Mouse (Mus musculus) heart, embryonic 12.5 days (tissue): ENCODE results near the gene Calm3. TPM values are rescaled to one million over a fixed set of nuclear protein-coding genes. Genes with fewer than 3 reads are reported as not detected.
"Not testable (repeated sequence)": the region's sequence is repeated elsewhere in the genome, so short reads cannot be mapped to it uniquely, and the experiment has no call there.

Experiments
- ATAC-seq: fragments of 200-750 bp; cut with Nextera tagmentation; 2 replicates; pipeline ENCODE4 v1.8.0; 2017; ENCODE audit warnings: moderate TSS enrichment, moderate library complexity; ENCODE audit not compliant: insufficient number of reproducible peaks, low FRiP score
- H3K27ac ChIP-seq: fragments of 300-500 bp; sonication (generic); 2 replicates; pipeline ENCODE4 v1.5.1; 2016; ENCODE audit warnings: mild to moderate bottlenecking, moderate library complexity; ENCODE audit not compliant: poor library complexity, severe bottlenecking
- H3K27me3 ChIP-seq: fragments of 300-500 bp; sonication (generic); replicated peaks from 2 replicates; pipeline ENCODE4 v1.6.1; 2016; ENCODE audit warnings: mild to moderate bottlenecking, moderate library complexity
- H3K36me3 ChIP-seq: fragments of 300-500 bp; sonication (generic); 2 replicates; pipeline ENCODE4 v1.6.1; 2016; ENCODE audit warnings: mild to moderate bottlenecking, moderate library complexity
- H3K4me1 ChIP-seq: fragments of 300-500 bp; sonication (generic); replicated peaks from 2 replicates; pipeline ENCODE4 v1.6.1; 2016; ENCODE audit warnings: mild to moderate bottlenecking
- H3K4me2 ChIP-seq: fragments of 300-500 bp; sonication (generic); 2 replicates; pipeline ENCODE4 v1.6.1; 2016; ENCODE audit warnings: mild to moderate bottlenecking, moderate library complexity
- H3K4me3 ChIP-seq: fragments of 300-500 bp; sonication (generic); 2 replicates; pipeline ENCODE4 v1.5.1; 2016; ENCODE audit warnings: mild to moderate bottlenecking
- H3K9ac ChIP-seq: fragments of 300-500 bp; sonication (generic); 2 replicates; pipeline ENCODE4 v1.6.1; 2016; ENCODE audit warnings: mild to moderate bottlenecking, moderate library complexity
- H3K9me3 ChIP-seq: fragments of 300-500 bp; sonication (generic); replicated peaks from 2 replicates; pipeline ENCODE4 v1.6.1; 2016; ENCODE audit warnings: mild to moderate bottlenecking, moderate library complexity
- WGBS: fragments of 180-500 bp; shearing (Covaris S2); methylation state at CpG from one replicate; pipeline ENCODE4 v1.1.7; 2016; 5-methylcytosine and 5-hydroxymethylcytosine counted together
- polyA plus RNA-seq: library from polyadenylated mRNA; unstranded; fragments of >200 nt; fragmentation: Nextera tagmentation; extraction: Ambion mirVana; gene quantifications from 2 replicates; pipeline ENCODE4 v1.2.1, GENCODE M21; 2016

Calm3 gene
- 83.6 and 95.0 TPM in 2 replicates for polyA plus RNA-seq

- Histone ChIP-seq H3K4me3 (peak within 1 kb of the TSS; percentile 82), H3K9ac (peak within 1 kb of the TSS; percentile 91), H3K36me3 (peaks cover 12% of the 10 kb centered on the region), H3K4me1 (peaks cover 37% of the 10 kb centered on the region), H3K9me3 (no peaks in the 10 kb centered on the region), H3K4me2 (peak within 1 kb of the TSS; percentile 97), H3K27ac (peak within 1 kb of the TSS; percentile 92), H3K27me3 (no peaks in the 10 kb centered on the region)
- peak; percentile 93 for ATAC-seq
- 1% methylated on average over 64 of the region's 64 CpGs for WGBS
These were observed at the start of gene Calm3 for GRCm38 (mm10) chr7:16924037-16924834. Gene Calm3 (minus strand): TSS chr7:16924114.

GRCm38 (mm10) chr7:16971160-16971559 is 47.2 kb upstream of the Calm3 start:
- no peak overlapping the region for H3K4me2 ChIP-seq
- no peaks in the 10 kb centered on the region for H3K27me3 ChIP-seq
- peak overlapping the region; percentile 28 for H3K27ac ChIP-seq
- H3K4me1 ChIP-seq, result peaks cover 9% of the 10 kb centered on the region
- no peak for ATAC-seq
- H3K9me3 ChIP-seq, result peaks cover 12% of the 10 kb centered on the region
- H3K9ac ChIP-seq, result no peak overlapping the region
- no peak overlapping the region for H3K4me3 ChIP-seq
- 80% methylated on average over 3 of the region's 3 CpGs for WGBS
- H3K36me3 ChIP-seq, result no peaks in the 10 kb centered on the region

GRCm38 (mm10) chr7:16968414-16968813 is 44.5 kb upstream of the Calm3 start:
- WGBS, result 79% methylated on average over 6 of the region's 6 CpGs
- no peak for ATAC-seq
- no peak overlapping the region for H3K27ac ChIP-seq
- peaks cover 12% of the 10 kb centered on the region for H3K9me3 ChIP-seq
- H3K27me3 ChIP-seq, result no peaks in the 10 kb centered on the region
- no peak overlapping the region for H3K4me2 ChIP-seq
- no peak overlapping the region for H3K4me3 ChIP-seq
- no peaks in the 10 kb centered on the region for H3K36me3 ChIP-seq
- no peak overlapping the region for H3K9ac ChIP-seq
- H3K4me1 ChIP-seq, result no peaks in the 10 kb centered on the region; the same call in 1 of the 2 replicates

- Histone ChIP-seq H3K27ac (no peak overlapping the region), H3K9ac (no peak overlapping the region), H3K4me2 (no peak overlapping the region), H3K9me3 (no peaks in the 10 kb centered on the region), H3K4me1 (0 out of 2 replicates have a peak, but pooled peaks cover 5% of the 10 kb centered on the region), H3K4me3 (no peak overlapping the region), H3K27me3 (peaks cover 29% of the 10 kb centered on the region), H3K36me3 (no peaks in the 10 kb centered on the region)
- no peak for ATAC-seq
- WGBS, result 73% methylated on average over 5 of the region's 5 CpGs
These were observed 37.8 kb upstream of the Calm3 start for GRCm38 (mm10) chr7:16961678-16962077.

GRCm38 (mm10) chr7:16959539-16960187 is 35.7 kb upstream of the Calm3 start, which contains the start of gene Pnmal1:
Gene Pnmal1 (plus strand): TSS chr7:16959679.
- peak within 1 kb of the TSS; percentile 8; the same call in 1 of the 2 replicates for H3K4me2 ChIP-seq
- H3K4me3 ChIP-seq, result no peak within 1 kb of the TSS
- no peak; the same call in 1 of the 2 replicates for ATAC-seq
- H3K9me3 ChIP-seq, result no peaks in the 10 kb centered on the region
- no peaks in the 10 kb centered on the region for H3K36me3 ChIP-seq
- WGBS, result 24% methylated on average over 17 of the region's 17 CpGs
- no peak within 1 kb of the TSS for H3K27ac ChIP-seq
- 0 out of 2 replicates have a peak, but pooled peaks cover 5% of the 10 kb centered on the region for H3K4me1 ChIP-seq
- no peak within 1 kb of the TSS for H3K9ac ChIP-seq
- peaks cover 29% of the 10 kb centered on the region for H3K27me3 ChIP-seq

DNA sequence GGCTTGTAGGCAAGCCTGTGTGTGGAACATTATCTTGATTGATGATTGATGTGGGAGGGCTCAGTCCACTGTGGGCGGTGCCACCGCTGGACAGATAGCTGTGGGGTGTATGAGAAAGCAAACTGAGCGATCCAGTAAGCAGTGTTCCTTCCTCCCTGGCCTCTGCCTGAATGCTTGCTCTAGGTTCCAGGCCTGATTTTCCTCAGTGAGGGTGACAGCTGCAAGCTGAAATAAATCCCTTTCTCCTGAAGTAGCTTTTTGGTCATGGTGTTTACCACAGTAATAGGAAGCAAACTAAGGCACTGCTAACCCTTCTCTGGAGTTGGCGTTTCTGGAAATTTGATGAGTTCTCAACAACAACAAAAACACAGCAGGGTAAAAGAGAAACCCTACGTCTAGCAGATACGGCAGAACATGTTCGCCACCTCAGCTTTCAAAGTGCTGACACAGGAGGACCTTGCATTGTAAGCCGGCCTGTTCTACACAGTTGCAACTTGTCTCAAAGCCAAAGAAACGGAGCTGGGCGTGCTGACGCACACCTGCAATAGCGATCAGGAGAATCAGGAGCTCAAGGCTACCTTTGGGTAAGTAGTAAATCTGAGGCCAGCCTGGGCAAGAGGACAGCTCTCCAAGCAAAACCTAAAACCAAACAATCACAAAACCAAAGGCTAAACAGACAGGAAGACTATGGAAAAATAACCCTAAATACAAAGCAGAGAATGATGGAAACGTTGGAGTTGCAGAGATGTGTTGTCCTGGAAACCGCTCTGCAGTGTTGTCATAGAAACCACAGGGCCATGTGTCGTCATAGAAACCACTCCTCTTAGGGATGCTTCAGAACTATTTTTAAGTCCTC is 32.7 kb upstream of the Calm3 start:
- Histone ChIP-seq H3K9me3 (no peaks in the 10 kb centered on the region), H3K27me3 (peaks cover 25% of the 10 kb centered on the region), H3K4me3 (no peak overlapping the region), H3K9ac (no peak overlapping the region), H3K4me2 (no peak overlapping the region), H3K27ac (no peak overlapping the region), H3K4me1 (0 out of 2 replicates have a peak, but pooled peaks cover 5% of the 10 kb centered on the region), H3K36me3 (no peaks in the 10 kb centered on the region)
- no peak for ATAC-seq
- 70% methylated on average over 15 of the region's 15 CpGs for WGBS

GRCm38 (mm10) chr7:16955712-16956111 is 31.8 kb upstream of the Calm3 start:
- H3K9ac ChIP-seq, result no peak overlapping the region
- 0 out of 2 replicates have a peak, but pooled peaks cover 5% of the 10 kb centered on the region for H3K4me1 ChIP-seq
- ATAC-seq, result no peak
- peaks cover 16% of the 10 kb centered on the region for H3K27me3 ChIP-seq
- no peaks in the 10 kb centered on the region for H3K36me3 ChIP-seq
- H3K9me3 ChIP-seq, result no peaks in the 10 kb centered on the region
- WGBS, result 53% methylated on average over 4 of the region's 4 CpGs
- H3K27ac ChIP-seq, result no peak overlapping the region
- no peak overlapping the region for H3K4me3 ChIP-seq
- no peak overlapping the region for H3K4me2 ChIP-seq

GRCm38 (mm10) chr7:16953776-16954175 is 29.9 kb upstream of the Calm3 start:
- 61% methylated on average over 2 of the region's 2 CpGs for WGBS
- not testable (repeated sequence) for H3K9ac ChIP-seq, H3K9me3 ChIP-seq, H3K4me2 ChIP-seq, H3K36me3 ChIP-seq, H3K27ac ChIP-seq, H3K4me3 ChIP-seq, ATAC-seq, H3K4me1 ChIP-seq
- H3K27me3 ChIP-seq, result peaks cover 14% of the 10 kb centered on the region

DNA sequence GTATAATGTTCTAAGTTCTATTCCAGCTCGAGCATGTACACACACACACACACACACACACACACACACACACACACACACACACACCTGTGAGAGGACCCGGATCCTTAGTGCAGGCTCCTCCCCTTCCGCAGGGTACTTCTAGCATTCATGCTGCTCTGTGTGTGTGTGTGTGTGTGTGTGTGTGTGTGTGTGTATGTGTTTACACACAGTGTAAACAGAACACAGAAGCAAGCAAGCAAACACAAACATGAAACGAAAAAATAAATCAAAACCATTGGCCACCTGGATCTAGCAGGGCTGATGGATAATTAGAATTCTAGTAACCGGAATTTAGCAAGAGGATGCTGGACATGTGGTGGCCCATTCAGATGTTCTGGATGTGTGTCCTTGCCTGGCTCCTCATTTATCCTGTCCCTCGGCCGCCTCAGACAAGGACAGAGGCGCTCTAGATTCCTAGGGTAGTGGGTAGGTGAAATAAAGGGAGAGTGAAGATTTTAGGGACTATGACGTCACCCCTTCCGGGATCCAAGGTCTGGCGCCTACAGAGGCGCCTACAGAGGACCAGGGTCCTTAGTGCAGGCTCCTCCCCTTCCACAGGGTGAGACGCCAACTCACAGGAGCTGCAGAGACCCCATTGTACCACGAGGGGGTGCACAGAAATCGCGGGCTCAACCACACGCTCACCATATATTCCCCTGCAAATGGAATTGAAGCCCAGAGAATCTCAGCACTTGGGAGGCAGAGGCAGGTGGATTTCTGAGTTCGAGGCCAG is 27.1 kb upstream of the Calm3 start:
- WGBS, result 27% methylated on average over 18 of the region's 18 CpGs
- H3K27me3 ChIP-seq, result peaks cover 35% of the 10 kb centered on the region
- H3K36me3 ChIP-seq, result no peaks in the 10 kb centered on the region
- no peak overlapping the region for H3K9ac ChIP-seq
- ATAC-seq, result peak; percentile 63
- no peak overlapping the region for H3K4me3 ChIP-seq
- peaks cover 37% of the 10 kb centered on the region for H3K4me1 ChIP-seq
- H3K27ac ChIP-seq, result no peak overlapping the region
- 0 out of 2 replicates have a peak overlapping the region, but pooled peaks have one; percentile 3 for H3K4me2 ChIP-seq
- H3K9me3 ChIP-seq, result no peaks in the 10 kb centered on the region
